Mouse (Mus musculus) liver, embryonic 11.5 days (tissue): ENCODE measurements around the gene Scn1b. TPM values are rescaled to one million over a fixed set of nuclear protein-coding genes. Genes with fewer than 3 reads are reported as not detected.

Experiments
- ATAC-seq: fragments of 200-750 bp; cut with Nextera tagmentation; replicated peaks from 2 replicates; pipeline ENCODE4 v1.8.0; 2017; ENCODE audit warnings: moderate number of reproducible peaks, mild to moderate bottlenecking, moderate TSS enrichment, moderate library complexity; ENCODE audit not compliant: low FRiP score
- DNase-seq: peaks from one replicate; pipeline ENCODE4 v3.0.0-alpha.2; 2017; ENCODE audit warnings: low spot score
- H3K27ac ChIP-seq: fragments of 300-500 bp; sonication (generic); 2 replicates; pipeline ENCODE4 v1.5.1; 2014; ENCODE audit warnings: mild to moderate bottlenecking, low read depth, low read length, control low read depth
- H3K27me3 ChIP-seq: fragments of 300-500 bp; sonication (generic); replicated peaks from 2 replicates; pipeline ENCODE4 v1.6.1; 2014; ENCODE audit warnings: low read length, mixed read lengths; ENCODE audit not compliant: control insufficient read depth, insufficient read depth
- H3K36me3 ChIP-seq: fragments of 300-500 bp; sonication (generic); 2 replicates; pipeline ENCODE4 v1.6.1; 2014; ENCODE audit warnings: mild to moderate bottlenecking, low read length, moderate library complexity, mixed read lengths; ENCODE audit not compliant: control insufficient read depth, insufficient read depth
- H3K4me1 ChIP-seq: fragments of 300-500 bp; sonication (generic); replicated peaks from 2 replicates; pipeline ENCODE4 v1.6.1; 2014; ENCODE audit warnings: low read length, mixed read lengths; ENCODE audit not compliant: control insufficient read depth, insufficient read depth
- H3K4me2 ChIP-seq: fragments of 300-500 bp; sonication (generic); 2 replicates; pipeline ENCODE4 v1.6.1; 2014; ENCODE audit warnings: mild to moderate bottlenecking, control low read depth, moderate library complexity
- H3K4me3 ChIP-seq: fragments of 300-500 bp; sonication (generic); 2 replicates; pipeline ENCODE4 v1.5.1; 2014; ENCODE audit warnings: low read depth, low read length, control low read depth
- H3K9ac ChIP-seq: fragments of 300-500 bp; sonication (generic); 2 replicates; pipeline ENCODE4 v1.6.1; 2014; ENCODE audit warnings: low read depth, low read length, control low read depth
- H3K9me3 ChIP-seq: fragments of 300-500 bp; sonication (generic); 2 replicates; pipeline ENCODE4 v1.6.1; 2016; ENCODE audit warnings: low read length, inconsistent platforms, mixed read lengths; ENCODE audit not compliant: control insufficient read depth
- WGBS: fragments of 180-500 bp; shearing (Covaris S2); extraction: QIAGEN DNeasy Blood & Tissue Kit; methylation state at CpG from one replicate; pipeline ENCODE4 v1.1.7; 2014; 5-methylcytosine and 5-hydroxymethylcytosine counted together
- polyA plus RNA-seq: library from polyadenylated mRNA; unstranded; fragments of >200 nt; fragmentation: Nextera tagmentation; extraction: Ambion mirVana; gene quantifications from 2 replicates; pipeline ENCODE4 v1.2.1, GENCODE M21; 2014

Gene Scn1b
- 0.57 and 1.0 TPM in 2 replicates for polyA plus RNA-seq

DNA sequence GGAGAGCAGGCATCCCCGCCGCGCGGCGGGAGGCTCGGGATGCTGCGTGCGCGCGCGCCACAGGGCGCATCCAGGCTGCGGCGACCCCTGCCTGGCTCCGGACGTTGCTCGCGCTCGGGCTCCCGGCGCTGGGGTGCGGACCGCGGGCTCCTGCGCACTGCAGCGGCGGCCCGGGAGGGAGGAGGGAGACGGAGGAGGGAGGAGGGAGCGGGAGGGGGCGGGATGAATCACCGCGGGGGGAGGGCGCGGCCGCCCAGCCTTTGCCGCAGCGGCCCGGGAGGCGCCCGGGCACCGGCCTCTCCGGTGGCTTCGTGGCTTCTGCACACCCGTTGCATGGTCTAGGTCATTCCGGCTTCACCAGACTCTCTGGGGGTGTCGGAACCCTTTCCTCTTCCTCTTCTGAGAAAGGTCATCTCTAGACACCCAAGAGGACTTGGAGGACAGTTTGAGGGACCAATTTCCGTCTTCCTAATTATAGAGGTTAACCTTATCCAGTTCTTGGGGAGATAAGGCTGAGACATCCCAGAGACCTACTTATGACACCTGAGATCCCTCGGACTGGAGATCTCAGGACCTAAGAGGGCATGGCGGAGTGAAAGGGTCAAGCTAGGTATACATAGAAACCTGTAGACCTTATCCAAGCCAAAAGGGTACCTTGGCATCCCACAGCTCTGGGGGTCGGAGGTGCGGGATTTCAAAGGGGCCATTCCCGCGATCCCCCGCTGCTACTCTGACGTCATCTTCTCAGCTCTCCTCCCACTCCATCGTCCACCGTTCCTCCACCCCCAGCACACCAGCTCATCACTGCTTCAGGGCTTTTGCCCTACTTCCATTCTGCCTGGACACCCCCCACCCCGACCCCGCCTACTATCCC is at the start of gene Scn1b:
TSS of gene Scn1b (minus strand) at position 153 of the 874 bp plus-strand sequence.
- peaks cover 43% of the 10 kb centered on the region for H3K27me3 ChIP-seq
- DNase-seq (no peak), ATAC-seq (peak; percentile 35; the same call in 1 of the 2 replicates)
- peak within 1 kb of the TSS; percentile 86 for H3K4me2 ChIP-seq
- H3K27ac ChIP-seq, result no peak within 1 kb of the TSS
- H3K9ac ChIP-seq, result peak within 1 kb of the TSS; percentile 43; the same call in 1 of the 2 replicates
- H3K9me3 ChIP-seq, result no peaks in the 10 kb centered on the region
- peaks cover 8% of the 10 kb centered on the region; the same call in 1 of the 2 replicates for H3K4me1 ChIP-seq
- H3K36me3 ChIP-seq, result peaks cover 19% of the 10 kb centered on the region
- 2% methylated on average over 54 of the region's 60 CpGs for WGBS
- H3K4me3 ChIP-seq, result peak within 1 kb of the TSS; percentile 58

DNA sequence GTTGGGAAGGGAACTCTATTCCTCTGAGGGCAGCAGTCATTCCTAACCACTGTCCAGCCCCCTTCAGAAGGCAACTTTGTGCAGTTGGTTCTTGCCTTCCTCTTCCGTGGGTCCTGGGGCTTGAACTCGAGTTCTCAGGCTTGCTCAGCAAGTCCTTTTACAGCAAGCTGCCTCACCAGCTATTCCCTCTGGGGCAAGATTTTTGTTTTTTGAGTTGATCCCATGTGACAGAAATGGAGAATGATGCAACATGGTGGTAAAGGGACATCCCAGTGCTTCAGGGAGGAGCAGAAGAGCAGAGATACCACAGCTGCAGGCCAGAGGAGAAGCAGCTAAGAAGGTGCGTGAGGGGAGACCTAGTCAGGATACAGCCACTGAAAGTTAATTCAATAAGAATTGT is 48.3 kb upstream of the Scn1b start:
- H3K9ac ChIP-seq, result no peak overlapping the region
- ATAC-seq, result no peak
- H3K4me1 ChIP-seq, result no peaks in the 10 kb centered on the region
- no peak overlapping the region for H3K4me3 ChIP-seq
- H3K36me3 ChIP-seq, result no peaks in the 10 kb centered on the region
- H3K27me3 ChIP-seq, result no peaks in the 10 kb centered on the region
- no peak overlapping the region for H3K27ac ChIP-seq
- no peak for DNase-seq
- WGBS, result 80% methylated on average over 3 of the region's 3 CpGs
- H3K4me2 ChIP-seq, result no peak overlapping the region
- H3K9me3 ChIP-seq, result no peaks in the 10 kb centered on the region

DNA sequence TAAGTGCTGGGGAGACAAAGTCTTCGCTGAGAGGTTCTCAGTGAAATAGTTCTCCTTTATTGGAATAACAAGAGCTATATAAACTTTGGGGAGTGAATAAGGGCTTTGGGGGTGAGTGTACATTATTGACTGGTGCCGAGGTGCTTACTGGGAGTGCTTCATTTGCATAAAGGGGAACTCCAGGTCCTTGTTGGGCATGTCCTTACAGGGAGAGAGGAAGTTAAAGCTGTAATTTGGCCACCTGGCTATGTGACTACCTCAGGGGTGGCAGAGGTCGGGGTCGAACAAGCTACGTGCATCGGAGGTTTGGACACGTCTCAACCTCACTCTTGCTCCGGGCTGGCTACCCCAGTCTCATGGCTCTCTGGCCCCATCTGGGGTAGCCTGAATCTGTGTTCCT is 47.7 kb upstream of the Scn1b start:
- H3K27me3 ChIP-seq, result no peaks in the 10 kb centered on the region
- no peaks in the 10 kb centered on the region for H3K36me3 ChIP-seq
- no peak overlapping the region for H3K27ac ChIP-seq
- DNase-seq (no peak), ATAC-seq (no peak)
- H3K4me1 ChIP-seq, result no peaks in the 10 kb centered on the region
- no peak overlapping the region for H3K4me3 ChIP-seq
- no peaks in the 10 kb centered on the region for H3K9me3 ChIP-seq
- H3K4me2 ChIP-seq, result no peak overlapping the region
- 70% methylated on average over 8 of the region's 8 CpGs for WGBS
- no peak overlapping the region for H3K9ac ChIP-seq

DNA sequence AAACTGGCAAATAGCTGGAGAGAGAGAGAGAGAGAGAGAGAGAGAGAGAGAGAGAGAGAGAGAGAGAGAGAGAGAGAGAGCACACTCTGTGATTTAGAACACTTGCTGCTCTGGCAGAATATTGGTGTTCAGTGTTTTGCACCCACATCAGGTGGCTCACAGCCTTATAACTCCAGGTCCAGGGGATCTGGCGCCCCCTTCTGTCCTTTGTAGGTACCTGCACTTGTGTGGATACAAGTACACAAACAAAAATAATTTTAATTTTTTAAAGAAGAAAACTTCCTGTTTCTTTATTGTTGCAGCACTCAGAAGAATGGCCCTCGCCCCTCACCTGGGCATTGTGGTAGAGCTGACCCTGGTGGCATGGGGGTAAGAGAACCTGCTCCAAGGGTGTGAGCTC is 45.4 kb upstream of the Scn1b start:
- 12% methylated on average over 2 of the region's 2 CpGs for WGBS
- Histone ChIP-seq H3K36me3 (no peaks in the 10 kb centered on the region), H3K4me1 (no peaks in the 10 kb centered on the region), H3K9me3 (no peaks in the 10 kb centered on the region), H3K27ac (no peak overlapping the region), H3K4me2 (no peak overlapping the region), H3K27me3 (no peaks in the 10 kb centered on the region), H3K4me3 (no peak overlapping the region), H3K9ac (no peak overlapping the region)
- no peak for DNase-seq
- no peak for ATAC-seq

DNA sequence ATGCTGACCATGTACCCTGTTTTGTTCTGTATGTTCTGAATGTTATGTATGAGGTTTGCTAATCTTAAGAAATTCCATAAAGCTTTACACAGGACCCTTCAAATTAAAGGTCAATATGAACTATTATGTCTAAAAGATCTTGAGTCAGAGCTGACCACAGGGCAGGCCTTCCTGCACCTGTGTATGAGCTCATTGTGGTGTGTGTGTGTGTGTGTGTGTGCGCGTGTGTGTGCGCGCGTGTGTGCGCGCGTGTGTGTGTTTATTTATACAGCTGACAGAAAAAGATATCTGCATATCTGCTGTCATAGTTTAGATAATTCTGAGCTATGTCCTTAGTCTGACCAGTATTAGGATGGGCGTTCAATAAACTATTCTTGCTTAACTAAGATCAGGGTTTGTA is 43.7 kb upstream of the Scn1b start:
- 93% methylated on average over 9 of the region's 9 CpGs for WGBS
- H3K27ac ChIP-seq, result no peak overlapping the region

DNA sequence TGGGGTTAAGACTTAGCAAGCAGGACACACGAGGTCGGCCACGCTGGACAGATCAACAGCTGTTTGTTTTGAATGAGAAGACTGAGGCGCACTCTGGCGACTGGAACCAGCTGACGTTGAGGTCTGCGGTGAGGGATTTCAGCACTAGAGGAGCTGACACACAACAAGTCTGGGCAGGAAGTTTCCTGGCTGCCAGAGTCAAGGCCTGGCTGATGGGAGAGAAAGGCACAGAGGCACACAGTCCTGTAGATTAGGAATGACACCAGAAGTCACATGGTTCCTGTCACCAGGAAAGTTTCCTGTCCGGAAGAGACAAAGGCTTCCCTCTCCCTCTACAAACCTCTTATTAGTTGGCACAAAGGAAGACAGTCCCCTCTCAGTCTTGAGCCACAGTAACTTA is 41.6 kb upstream of the Scn1b start:
- H3K4me2 ChIP-seq, result no peak overlapping the region
- DNase-seq (no peak), ATAC-seq (peak; percentile 71)
- H3K27me3 ChIP-seq, result no peaks in the 10 kb centered on the region
- WGBS, result 19% methylated on average over 8 of the region's 8 CpGs
- H3K4me1 ChIP-seq, result no peaks in the 10 kb centered on the region
- H3K9me3 ChIP-seq, result no peaks in the 10 kb centered on the region
- no peak overlapping the region for H3K4me3 ChIP-seq
- H3K36me3 ChIP-seq, result no peaks in the 10 kb centered on the region
- no peak overlapping the region for H3K9ac ChIP-seq
- no peak overlapping the region for H3K27ac ChIP-seq

More for the DNA sequence above, 43.7 kb upstream of the Scn1b start:
- Histone ChIP-seq H3K27me3 (no peaks in the 10 kb centered on the region), H3K9ac (no peak overlapping the region), H3K9me3 (no peaks in the 10 kb centered on the region), H3K36me3 (no peaks in the 10 kb centered on the region), H3K4me2 (no peak overlapping the region), H3K4me3 (no peak overlapping the region), H3K4me1 (no peaks in the 10 kb centered on the region)
- DNase-seq (no peak), ATAC-seq (no peak)

DNA sequence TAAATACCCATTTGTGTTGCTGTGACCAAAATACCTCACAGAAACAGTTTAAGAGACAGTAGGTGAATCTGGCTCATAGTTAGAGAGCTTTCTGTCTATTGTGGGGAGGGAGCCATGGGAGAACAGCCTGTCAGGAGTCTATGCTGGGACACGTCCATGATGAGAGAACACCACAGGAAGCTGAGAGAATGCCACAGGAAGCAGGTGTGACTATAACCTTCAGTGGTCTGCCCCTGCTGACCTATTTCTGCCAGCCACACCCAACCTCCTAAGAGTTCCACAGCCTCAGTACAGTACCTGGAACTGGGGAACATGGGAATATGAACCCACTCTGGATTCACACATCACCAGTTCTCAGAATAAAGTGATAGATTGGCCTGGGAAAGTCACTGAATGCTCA is 37.9 kb upstream of the Scn1b start:
- 52% methylated on average over 1 of the region's 1 CpGs for WGBS
- Histone ChIP-seq H3K9me3 (no peaks in the 10 kb centered on the region), H3K27me3 (no peaks in the 10 kb centered on the region), H3K4me2 (no peak overlapping the region), H3K4me1 (peaks cover 15% of the 10 kb centered on the region), H3K9ac (no peak overlapping the region), H3K4me3 (no peak overlapping the region), H3K27ac (no peak overlapping the region), H3K36me3 (no peaks in the 10 kb centered on the region)
- DNase-seq (no peak), ATAC-seq (no peak)

DNA sequence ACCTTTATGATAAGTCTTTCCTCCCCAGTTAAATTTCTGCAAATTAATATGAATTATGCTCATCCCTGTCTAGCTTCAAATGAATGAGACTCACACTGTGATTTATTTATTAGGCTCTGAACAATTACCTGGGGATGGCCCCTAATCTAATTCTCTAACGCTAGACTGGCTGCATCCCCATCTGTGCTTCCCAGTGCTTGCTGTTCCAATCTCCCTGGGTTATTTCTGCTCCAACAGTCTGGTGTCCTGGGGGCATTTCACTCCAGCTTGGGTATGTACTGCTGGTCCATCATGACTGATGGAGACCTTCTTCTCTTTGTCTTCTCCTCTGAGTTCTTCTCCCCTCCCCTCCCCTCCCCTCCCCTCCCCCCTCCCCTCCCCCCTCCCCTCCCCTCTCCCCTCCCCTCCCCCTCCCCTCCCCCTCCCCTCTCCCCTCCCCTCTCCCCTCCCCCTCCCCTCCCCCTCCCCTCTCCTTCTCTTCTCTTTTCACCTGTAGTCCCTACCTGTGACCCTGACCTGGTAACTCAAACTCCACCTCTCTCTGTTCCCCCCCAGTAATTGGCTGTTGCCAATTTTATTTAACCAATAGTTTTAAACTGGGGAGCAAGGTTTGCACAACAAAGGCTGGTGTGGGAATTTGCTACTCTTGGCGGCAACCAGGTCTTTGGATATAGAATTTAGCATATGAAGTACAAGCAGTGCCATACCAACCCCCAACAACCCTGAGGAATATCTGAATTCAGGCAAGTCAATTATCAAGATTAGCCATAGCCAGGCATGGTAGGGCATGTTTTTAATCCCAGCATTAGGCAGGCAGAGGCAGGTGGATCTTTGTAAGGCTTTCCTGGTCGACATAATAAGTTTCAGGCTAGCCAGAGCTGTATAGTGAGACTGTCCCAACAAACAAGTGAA is 37.1 kb upstream of the Scn1b start:
- peaks cover 15% of the 10 kb centered on the region for H3K4me1 ChIP-seq
- DNase-seq, result no peak
- 68% methylated on average over 3 of the region's 3 CpGs for WGBS
- no peak overlapping the region for H3K4me2 ChIP-seq
- no peaks in the 10 kb centered on the region for H3K36me3 ChIP-seq
- no peaks in the 10 kb centered on the region for H3K27me3 ChIP-seq
- ATAC-seq, result no peak
- no peak overlapping the region for H3K4me3 ChIP-seq
- no peak overlapping the region for H3K27ac ChIP-seq
- H3K9ac ChIP-seq, result no peak overlapping the region
- no peaks in the 10 kb centered on the region for H3K9me3 ChIP-seq
